Mouse (Mus musculus) right cerebral cortex, postnatal 25 days (tissue): ENCODE results near the gene Cdh4.

Experiments
- DNase-seq: peaks from one replicate; pipeline ENCODE4 v3.0.0; 2022

Gene Cdh4

GRCm38 (mm10) chr2:179690571-179690970 lies 248.3 kb downstream of the Cdh4 start:
- no peak for DNase-seq

GRCm38 (mm10) chr2:179694936-179695335 lies 252.7 kb downstream of the Cdh4 start:
- DNase-seq: no peak

- DNase-seq: no peak
These were observed 255.4 kb downstream of the Cdh4 start for GRCm38 (mm10) chr2:179697601-179698000.

- no peak for DNase-seq
These were observed 256.2 kb downstream of the Cdh4 start for GRCm38 (mm10) chr2:179698196-179698985.

GRCm38 (mm10) chr2:179705043-179705442 lies 262.8 kb downstream of the Cdh4 start:
- no peak for DNase-seq

GRCm38 (mm10) chr2:179705461-179705860 lies 263.2 kb downstream of the Cdh4 start:
- no peak for DNase-seq

- DNase-seq: no peak
These were observed 264.4 kb downstream of the Cdh4 start for GRCm38 (mm10) chr2:179706616-179707015.

GRCm38 (mm10) chr2:179709111-179709510 lies 266.9 kb downstream of the Cdh4 start:
- DNase-seq: no peak

- DNase-seq: no peak
These were observed 270.5 kb downstream of the Cdh4 start for GRCm38 (mm10) chr2:179712690-179713089.

GRCm38 (mm10) chr2:179713326-179713725 lies 271.1 kb downstream of the Cdh4 start:
- no peak for DNase-seq

- no peak for DNase-seq
These were observed 271.9 kb downstream of the Cdh4 start for GRCm38 (mm10) chr2:179714145-179714544.

GRCm38 (mm10) chr2:179715375-179715774 lies 273.1 kb downstream of the Cdh4 start:
- DNase-seq: no peak

GRCm38 (mm10) chr2:179720366-179720765 lies 278.1 kb downstream of the Cdh4 start:
- no peak for DNase-seq

GRCm38 (mm10) chr2:179721534-179722516 lies 279.6 kb downstream of the Cdh4 start:
- DNase-seq: no peak

GRCm38 (mm10) chr2:179722776-179723386 lies 280.6 kb downstream of the Cdh4 start:
- DNase-seq: no peak

- DNase-seq: no peak
These were observed 281.2 kb downstream of the Cdh4 start for GRCm38 (mm10) chr2:179723401-179723800.

- DNase-seq: no peak
These were observed 286.8 kb downstream of the Cdh4 start for GRCm38 (mm10) chr2:179729002-179729401.

- no peak for DNase-seq
These were observed 287.6 kb downstream of the Cdh4 start for GRCm38 (mm10) chr2:179729802-179730201.

GRCm38 (mm10) chr2:179733141-179733831 lies 291.1 kb downstream of the Cdh4 start:
- DNase-seq: no peak

GRCm38 (mm10) chr2:179742419-179742818 lies 300.2 kb downstream of the Cdh4 start:
- no peak for DNase-seq

- DNase-seq: no peak
These were observed 300.6 kb downstream of the Cdh4 start for GRCm38 (mm10) chr2:179742828-179743227.

GRCm38 (mm10) chr2:179746491-179746890 lies 304.3 kb downstream of the Cdh4 start:
- DNase-seq: no peak

GRCm38 (mm10) chr2:179749399-179749798 lies 307.2 kb downstream of the Cdh4 start:
- DNase-seq: no peak
